Mouse (Mus musculus) megakaryocyte, embryonic 14.5 days (primary cell): ENCODE measurements around the gene Pygm. TPM values are rescaled to one million over a fixed set of nuclear protein-coding genes. Genes with fewer than 3 reads are reported as not detected.

Experiments used
- H3K27me3 ChIP-seq: replicated peaks from 2 replicates; pipeline ENCODE3; 2012; ENCODE audit warnings: inconsistent platforms
- H3K36me3 ChIP-seq: replicated peaks from 2 replicates; pipeline ENCODE3; 2012; ENCODE audit warnings: low read length, inconsistent platforms, mixed read lengths
- H3K4me1 ChIP-seq: 2 replicates; pipeline ENCODE4 v1.6.1; 2012; ENCODE audit warnings: inconsistent platforms
- H3K4me3 ChIP-seq: replicated peaks from 2 replicates; pipeline ENCODE3; 2012; ENCODE audit warnings: moderate library complexity, mild to moderate bottlenecking, inconsistent platforms
- H3K9me3 ChIP-seq: 2 replicates; pipeline ENCODE4 v1.6.1; 2012; ENCODE audit warnings: inconsistent platforms
- FLI1 ChIP-seq: IDR thresholded peaks from 2 replicates; pipeline ENCODE4 v1.6.1; 2012; ENCODE audit warnings: low read length, inconsistent platforms, mixed read lengths
- GATA1 ChIP-seq: IDR thresholded peaks from 3 replicates; pipeline ENCODE4 v1.6.1; 2012; ENCODE audit warnings: mixed read lengths, low read length, inconsistent platforms, borderline replicate concordance
- polyA plus RNA-seq: library from polyadenylated mRNA; stranded (reverse); fragments of >175 nt; gene quantifications from 2 replicates; pipeline ENCODE4 v1.2.3, GENCODE M21; 2012; ENCODE audit warnings: low replicate concordance; ENCODE audit not compliant: insufficient read depth

Gene Pygm
- polyA plus RNA-seq, 1 experiment = 3.6 TPM

DNA sequence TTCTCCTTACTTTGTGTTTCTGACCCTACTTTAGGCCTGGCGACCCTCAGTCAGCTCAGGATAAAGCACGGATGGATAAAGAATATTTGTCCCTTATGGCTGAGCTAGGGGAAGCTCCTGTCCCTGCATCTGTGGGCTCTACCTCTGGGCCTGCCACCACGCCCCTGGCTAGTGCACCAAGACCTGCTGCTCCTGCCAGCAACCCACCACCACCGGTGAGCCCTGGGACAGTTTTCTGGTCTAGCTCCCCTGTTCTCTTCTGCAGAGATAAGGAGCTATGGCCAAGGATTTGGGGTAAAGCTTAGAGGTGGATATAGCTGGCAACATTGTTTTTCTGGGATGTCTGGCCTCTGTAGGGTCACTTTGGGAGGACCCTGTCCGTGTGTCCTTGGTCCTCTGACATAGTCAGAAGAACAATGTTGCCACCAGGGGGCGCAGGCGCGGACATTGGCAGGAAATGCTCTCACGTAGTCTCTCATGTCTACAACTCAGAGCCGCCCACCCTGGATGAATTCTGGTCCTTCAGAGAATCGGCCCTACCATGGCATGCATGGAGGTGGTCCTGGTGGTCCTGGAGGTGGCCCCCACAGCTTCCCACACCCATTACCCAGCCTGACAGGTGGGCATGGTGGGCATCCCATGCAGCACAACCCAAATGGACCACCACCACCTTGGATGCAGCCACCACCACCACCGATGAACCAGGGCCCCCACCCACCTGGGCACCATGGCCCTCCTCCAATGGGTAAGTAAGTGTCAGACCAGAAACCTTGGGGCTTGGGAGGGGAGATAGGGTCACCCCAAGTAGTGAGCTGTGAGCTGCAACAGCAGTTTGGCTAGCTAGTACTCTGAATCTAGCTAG, 10.4 kb upstream of the Pygm start:
- Histone ChIP-seq H3K4me1 (peaks cover 46% of the 10 kb centered on the region), H3K9me3 (no peaks in the 10 kb centered on the region), H3K4me3 (peak overlapping the region; percentile 50), H3K27me3 (no peaks in the 10 kb centered on the region), H3K36me3 (peaks cover 100% of the 10 kb centered on the region)
- no peak for TF ChIP-seq GATA1

DNA sequence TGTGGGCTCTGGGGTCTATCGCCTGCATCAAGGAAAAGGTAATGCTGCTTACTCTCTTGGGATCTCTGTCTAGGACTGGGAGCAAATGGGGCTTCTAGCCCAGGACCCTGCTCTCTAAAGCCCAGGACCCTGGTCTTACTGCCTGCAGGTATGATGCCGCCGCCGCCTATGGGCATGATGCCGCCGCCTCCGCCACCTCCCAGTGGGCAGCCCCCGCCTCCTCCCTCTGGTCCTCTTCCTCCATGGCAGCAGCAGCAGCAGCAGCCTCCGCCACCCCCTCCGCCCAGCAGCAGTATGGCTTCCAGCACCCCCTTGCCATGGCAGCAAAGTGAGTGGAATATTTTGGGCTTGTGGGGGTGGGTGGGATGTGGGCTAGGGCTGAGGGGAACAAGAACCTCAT, 9.6 kb upstream of the Pygm start:
- H3K27me3 ChIP-seq = no peaks in the 10 kb centered on the region
- no peak for TF ChIP-seq GATA1
- no peak for TF ChIP-seq FLI1
- no peaks in the 10 kb centered on the region for H3K9me3 ChIP-seq
- H3K4me3 ChIP-seq = no peak overlapping the region
- H3K36me3 ChIP-seq = peaks cover 100% of the 10 kb centered on the region
- peaks cover 47% of the 10 kb centered on the region for H3K4me1 ChIP-seq

DNA sequence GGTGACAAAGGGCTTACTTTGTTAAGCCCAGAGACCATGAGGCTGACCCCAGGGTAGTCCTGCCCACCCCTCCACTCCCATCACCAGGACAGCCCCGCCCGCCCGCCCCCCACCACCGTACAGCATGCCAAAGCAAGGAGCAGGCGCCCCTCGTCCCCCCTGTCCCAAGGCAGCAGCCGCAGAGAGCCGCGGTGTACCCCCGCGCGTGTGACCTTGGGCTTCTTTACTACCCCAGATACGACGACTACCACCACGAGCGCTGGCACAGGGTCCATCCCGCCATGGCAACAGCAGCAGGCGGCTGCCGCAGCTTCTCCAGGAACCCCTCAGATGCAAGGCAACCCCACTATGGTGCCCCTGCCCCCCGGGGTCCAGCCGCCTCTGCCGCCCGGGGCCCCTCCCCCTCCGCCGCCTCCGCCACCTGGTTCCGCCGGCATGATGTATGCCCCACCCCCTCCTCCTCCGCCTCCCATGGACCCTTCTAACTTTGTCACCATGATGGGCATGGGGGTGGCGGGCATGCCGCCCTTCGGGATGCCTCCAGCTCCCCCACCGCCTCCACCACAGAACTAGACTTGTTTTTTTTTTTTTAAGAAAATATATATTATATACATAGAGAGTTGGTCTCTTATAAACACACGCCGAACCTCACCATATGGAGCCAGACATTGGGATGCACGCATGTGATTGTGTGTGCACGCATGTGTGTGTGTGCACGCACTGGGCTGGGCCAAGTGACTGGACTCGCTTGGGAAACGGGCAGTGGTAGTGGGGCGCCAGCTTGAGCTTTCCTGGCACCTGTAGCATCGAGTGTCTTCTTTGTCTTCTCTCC, 8.6 kb upstream of the Pygm start:
- Histone ChIP-seq H3K4me1 (peaks cover 50% of the 10 kb centered on the region), H3K36me3 (peaks cover 96% of the 10 kb centered on the region)

DNA sequence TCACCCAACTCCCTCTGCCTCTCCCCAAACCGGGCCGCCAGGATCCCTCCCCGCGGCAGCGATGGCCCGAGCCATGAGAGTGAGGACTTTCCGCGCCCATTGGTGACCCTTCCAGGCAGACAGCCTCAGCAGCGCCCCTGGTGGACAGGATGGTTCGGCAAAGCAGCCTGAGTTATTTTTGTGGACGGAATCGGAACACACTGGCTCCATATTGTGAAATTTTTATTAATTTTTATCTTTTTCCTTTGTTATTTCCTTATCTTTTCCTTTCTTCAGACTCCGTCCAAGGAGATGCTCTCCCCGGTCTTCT, 8.0 kb upstream of the Pygm start:
- Histone ChIP-seq H3K4me1 (peaks cover 54% of the 10 kb centered on the region), H3K27me3 (no peaks in the 10 kb centered on the region), H3K4me3 (no peak overlapping the region), H3K9me3 (no peaks in the 10 kb centered on the region), H3K36me3 (peaks cover 96% of the 10 kb centered on the region)
- TF ChIP-seq GATA1 (no peak), FLI1 (no peak)

More for the DNA sequence above, 8.6 kb upstream of the Pygm start:
- no peaks in the 10 kb centered on the region for H3K9me3 ChIP-seq
- no peak overlapping the region for H3K4me3 ChIP-seq
- TF ChIP-seq GATA1 (no peak), FLI1 (no peak)
- H3K27me3 ChIP-seq = no peaks in the 10 kb centered on the region

DNA sequence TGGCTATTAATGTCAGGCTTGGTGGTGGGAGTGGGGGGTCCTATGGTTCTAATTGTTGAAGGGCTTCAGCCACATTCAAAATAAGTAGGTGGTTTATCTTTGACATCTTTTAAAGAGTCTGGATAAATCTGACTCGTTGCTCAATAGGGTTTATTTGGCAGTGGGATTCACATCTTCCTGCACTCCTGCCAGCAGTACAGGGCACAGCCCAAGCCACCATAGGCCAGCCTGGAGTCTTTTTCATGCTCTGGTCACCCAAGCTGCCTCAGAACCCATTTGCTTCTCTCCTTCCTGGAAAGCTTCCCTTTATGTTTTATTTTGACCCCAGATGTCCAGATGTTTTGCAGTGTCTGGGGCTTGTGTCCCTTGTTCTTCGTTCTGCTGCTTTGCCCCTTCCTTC, 7.6 kb upstream of the Pygm start:
- H3K36me3 ChIP-seq = peaks cover 93% of the 10 kb centered on the region
- no peaks in the 10 kb centered on the region for H3K27me3 ChIP-seq
- H3K9me3 ChIP-seq = no peaks in the 10 kb centered on the region
- no peak for TF ChIP-seq GATA1
- no peak for TF ChIP-seq FLI1
- H3K4me1 ChIP-seq = peaks cover 56% of the 10 kb centered on the region
- no peak overlapping the region for H3K4me3 ChIP-seq

DNA sequence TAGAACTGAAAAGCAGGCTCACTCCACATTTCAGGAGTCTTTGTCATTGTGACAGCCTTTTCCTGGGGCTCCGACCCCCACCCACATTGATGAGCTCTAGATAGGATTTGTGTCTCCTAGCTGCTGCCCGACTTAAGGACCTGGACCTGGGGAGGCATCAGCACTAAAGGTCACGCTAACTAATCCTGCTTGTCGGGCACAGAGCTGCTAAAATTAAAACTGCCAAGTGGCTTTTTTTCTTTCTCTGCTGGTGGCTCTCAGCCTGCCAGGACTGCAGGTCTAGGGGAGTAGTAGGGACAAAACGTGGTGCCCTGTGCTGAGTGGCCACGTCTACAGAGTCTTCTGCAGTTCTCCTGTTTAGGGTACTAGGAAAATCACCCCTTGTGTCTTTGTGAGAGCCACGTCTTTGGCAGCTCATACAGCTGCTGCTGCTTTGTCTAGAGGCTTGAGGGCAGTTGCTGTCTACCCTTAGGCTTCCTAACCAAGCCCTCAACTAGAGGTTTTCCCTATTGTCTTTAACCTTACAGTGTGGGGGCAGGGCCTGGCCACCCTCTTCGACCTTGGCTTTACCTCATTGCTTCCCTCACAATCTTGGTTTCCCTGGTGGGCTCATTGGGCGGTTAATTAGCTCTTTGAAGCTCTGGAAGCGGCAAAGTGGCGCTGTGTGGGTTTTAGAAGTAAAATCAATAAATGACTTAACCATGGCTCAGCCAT, 6.7 kb upstream of the Pygm start:
- no peak for TF ChIP-seq FLI1
- no peak for TF ChIP-seq GATA1
- Histone ChIP-seq H3K36me3 (peaks cover 85% of the 10 kb centered on the region), H3K4me1 (peaks cover 58% of the 10 kb centered on the region), H3K27me3 (no peaks in the 10 kb centered on the region), H3K4me3 (no peak overlapping the region), H3K9me3 (no peaks in the 10 kb centered on the region)

DNA sequence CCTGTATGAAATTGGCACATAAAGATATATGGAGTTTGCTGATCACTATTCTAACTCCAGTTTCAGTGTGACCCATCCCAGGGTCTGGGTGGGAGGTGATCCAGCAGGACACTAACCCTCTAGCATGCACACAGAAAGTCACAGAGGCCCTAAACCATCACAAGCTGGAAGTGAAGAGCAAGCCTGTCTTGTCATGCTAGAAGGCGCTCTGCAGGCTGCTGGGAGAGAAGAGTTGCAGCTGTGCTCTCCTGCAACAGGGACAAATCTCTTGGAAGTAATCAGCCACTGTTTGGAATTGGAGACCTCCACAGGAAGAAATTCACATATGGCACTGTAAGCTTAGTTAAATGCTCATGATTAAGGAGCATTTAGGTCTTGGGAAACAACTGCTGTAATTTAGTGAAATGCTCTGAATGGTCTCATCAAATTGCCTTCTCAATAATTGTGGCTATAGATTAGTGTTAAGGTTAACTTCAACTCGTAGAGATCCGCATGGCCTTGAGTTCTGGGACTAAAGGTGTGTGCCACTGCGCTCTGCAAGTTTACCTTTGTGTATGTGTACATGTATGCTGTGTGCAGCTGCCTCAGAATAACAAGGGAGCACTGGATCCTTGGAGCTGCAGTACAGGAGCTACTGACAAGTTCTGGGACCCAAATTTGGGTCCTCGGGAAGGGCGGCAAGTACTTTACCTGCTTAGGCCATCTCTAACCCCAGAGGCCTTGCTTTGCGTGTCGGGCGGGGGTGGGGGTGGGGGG, 3.6 kb upstream of the Pygm start:
- Histone ChIP-seq H3K36me3 (peaks cover 54% of the 10 kb centered on the region), H3K9me3 (no peaks in the 10 kb centered on the region), H3K27me3 (no peaks in the 10 kb centered on the region), H3K4me1 (peaks cover 74% of the 10 kb centered on the region), H3K4me3 (no peak overlapping the region)
- TF ChIP-seq FLI1 (no peak), GATA1 (no peak)

DNA sequence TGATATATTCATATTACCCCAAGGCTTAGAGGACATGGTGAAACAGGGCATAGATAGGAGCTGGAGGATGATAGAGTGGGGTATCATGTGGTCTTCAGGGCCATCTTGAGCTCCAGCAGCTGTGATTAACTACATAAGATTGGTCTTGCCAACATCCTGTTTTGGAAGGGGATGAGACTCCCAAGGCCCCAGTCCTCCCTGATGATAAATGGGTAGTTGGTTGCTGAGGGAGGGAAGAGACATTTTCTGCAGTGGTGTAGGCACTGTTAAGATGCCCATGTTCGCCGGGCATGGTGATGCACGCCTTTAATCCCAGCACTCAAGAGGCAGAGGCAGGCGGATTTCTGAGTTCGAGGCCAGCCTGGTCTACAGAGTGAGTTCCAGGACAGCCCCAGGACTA, 3.0 kb upstream of the Pygm start:
- Histone ChIP-seq H3K27me3 (peaks cover 3% of the 10 kb centered on the region), H3K36me3 (peaks cover 50% of the 10 kb centered on the region), H3K4me1 (peaks cover 75% of the 10 kb centered on the region), H3K9me3 (no peaks in the 10 kb centered on the region), H3K4me3 (no peak overlapping the region)
- TF ChIP-seq GATA1 (no peak), FLI1 (no peak)

DNA sequence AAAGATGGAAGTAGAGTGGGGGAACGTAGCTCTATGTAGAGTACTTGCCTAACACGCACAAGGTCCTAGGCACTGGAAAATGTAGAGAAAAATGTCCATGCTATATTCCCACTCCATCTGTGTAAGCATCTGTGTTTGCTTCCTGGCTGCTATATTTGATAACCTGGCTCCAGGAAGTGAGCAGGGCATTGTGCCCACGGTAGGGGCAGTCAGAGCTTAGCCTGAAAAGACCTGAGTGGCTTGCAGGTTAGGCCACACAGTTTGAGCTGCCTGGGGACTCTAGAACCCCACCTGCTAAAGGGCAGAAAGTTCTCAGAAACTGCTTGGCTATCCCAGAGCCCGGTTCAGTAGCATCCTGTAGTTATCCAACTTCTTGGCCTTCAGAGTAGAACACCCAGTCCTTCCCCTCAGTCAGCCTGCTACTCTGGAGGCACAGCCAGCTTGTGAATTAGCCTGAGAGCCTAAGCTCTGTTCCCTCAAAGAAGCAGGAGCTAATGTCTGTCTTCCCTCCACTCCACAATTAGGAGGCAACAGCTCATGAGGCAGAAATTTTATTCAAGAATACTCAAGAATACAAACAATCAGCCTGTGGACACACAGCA, 1.8 kb upstream of the Pygm start:
- TF ChIP-seq GATA1 (no peak), FLI1 (no peak)
- Histone ChIP-seq H3K4me1 (peaks cover 79% of the 10 kb centered on the region), H3K4me3 (no peak overlapping the region), H3K27me3 (peaks cover 14% of the 10 kb centered on the region), H3K9me3 (no peaks in the 10 kb centered on the region), H3K36me3 (peaks cover 42% of the 10 kb centered on the region)
